Mouse (Mus musculus): ENCODE measurements around the gene Vav1.

Gene Vav1

GRCm38 (mm10) chr17:57341568-57341967 lies 62.7 kb downstream of the Vav1 start:
- no peak for DNase-seq

GRCm38 (mm10) chr17:57344029-57344707 lies 65.3 kb downstream of the Vav1 start:
- DNase-seq = no peak

- no peak for DNase-seq
Observed at GRCm38 (mm10) chr17:57347017-57347416, 68.1 kb downstream of the Vav1 start.

- no peak for DNase-seq
Observed at GRCm38 (mm10) chr17:57347781-57348180, 68.9 kb downstream of the Vav1 start.

GRCm38 (mm10) chr17:57349067-57349466 lies 70.2 kb downstream of the Vav1 start:
- no peak for DNase-seq

- no peak for DNase-seq
Observed at GRCm38 (mm10) chr17:57350212-57350611, 71.3 kb downstream of the Vav1 start.

- no peak for DNase-seq
Observed at GRCm38 (mm10) chr17:57351107-57351506, 72.2 kb downstream of the Vav1 start.

GRCm38 (mm10) chr17:57358441-57358840 lies 79.5 kb downstream of the Vav1 start, which contains the start of gene Adgre1:
Gene Adgre1 (plus strand): TSS chr17:57358691.
- no peak for DNase-seq

GRCm38 (mm10) chr17:57359485-57360241 lies 80.8 kb downstream of the Vav1 start:
- no peak for DNase-seq
